Mouse (Mus musculus): ENCODE results near the gene Pmf1. TPM values are rescaled to one million over a fixed set of nuclear protein-coding genes. Genes with fewer than 3 reads are reported as not detected.

The Pmf1 gene
- 86.8 and 96.4 TPM in 2 replicates for polyA plus RNA-seq (2012; ENCODE audit: low replicate concordance)

DNA sequence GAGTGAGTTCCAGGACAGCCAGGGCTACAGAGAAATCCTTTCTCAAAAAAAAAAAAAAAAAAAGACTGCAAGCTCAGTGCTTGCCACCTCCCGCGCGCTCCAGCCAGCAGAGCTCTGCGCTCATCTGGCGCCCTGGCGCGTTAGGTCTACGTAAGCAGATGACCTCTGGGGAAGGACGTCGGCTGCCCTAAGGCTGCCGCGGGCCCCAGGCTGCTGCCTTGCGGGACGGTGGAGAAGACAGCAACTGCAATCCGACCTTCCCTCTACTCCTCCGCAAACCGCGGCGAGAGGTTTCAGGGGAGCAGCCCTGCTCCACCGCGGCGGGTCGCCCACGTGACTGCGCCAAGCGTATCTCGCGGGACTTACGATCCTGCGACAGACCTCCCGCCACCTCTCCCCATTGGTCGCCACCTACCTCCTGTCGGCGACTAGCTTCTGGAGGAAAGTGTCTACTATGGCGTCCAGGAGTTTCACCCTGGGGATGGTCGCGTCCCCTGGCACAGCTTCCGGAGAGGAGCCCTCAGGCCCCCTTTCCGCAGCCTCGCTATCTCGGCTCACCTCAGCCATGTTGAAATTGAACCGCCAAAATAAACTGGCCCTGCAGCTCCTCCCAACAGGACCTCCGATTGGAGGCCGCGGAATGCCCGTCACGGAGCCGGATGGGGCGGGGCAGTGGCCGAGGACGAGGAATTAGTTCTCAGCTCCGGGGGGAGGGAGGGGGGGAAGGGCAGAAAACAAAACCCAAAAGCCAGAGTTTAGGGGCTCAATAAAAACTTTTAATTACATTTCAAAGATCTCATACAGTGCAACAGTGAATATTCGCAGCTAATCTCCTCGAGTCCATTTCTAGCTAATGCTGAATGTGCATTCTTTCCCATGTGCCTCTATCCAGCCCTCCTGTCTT lies at the start of gene Pmf1:
TSS of gene Pmf1 (minus strand) at position 591 of the 904 bp plus-strand sequence.

DNA sequence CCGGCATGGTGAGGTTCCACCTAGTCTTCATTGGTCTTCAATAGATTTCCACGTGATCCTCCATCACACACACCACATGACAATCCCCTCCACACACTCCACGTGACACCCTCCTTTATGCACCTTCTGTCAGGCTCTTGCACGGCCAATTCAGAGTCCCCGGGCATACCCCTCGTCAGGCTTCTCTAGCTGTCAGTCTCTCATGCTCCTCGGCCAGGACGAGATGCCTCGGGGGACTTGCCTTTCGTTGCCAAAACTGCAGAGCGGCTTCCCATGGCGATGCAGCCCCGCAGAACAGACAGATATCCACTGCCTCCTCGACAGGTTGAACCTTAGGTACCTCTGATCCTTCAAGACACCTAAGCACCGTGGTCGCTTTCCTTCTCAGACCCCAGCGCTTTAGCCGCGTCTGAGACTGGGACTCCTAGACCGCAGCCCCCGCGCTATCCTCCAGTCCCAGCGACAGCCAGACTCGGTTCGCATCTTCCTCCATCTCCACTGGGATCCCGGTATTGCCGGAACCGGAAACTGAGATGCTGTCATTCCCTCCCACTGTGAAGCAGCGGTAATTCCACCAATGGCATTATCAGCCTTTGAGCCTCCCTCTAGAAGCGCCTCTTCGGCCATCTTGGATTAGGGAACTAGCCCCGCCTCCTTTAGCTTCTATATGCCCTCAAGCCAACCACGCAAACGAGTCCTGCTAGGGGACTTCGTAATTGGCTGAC lies 14.6 kb upstream of the Pmf1 start, which contains the start of gene Slc25a44:
TSS of gene Slc25a44 (minus strand) at position 535 of the 725 bp plus-strand sequence.

DNA sequence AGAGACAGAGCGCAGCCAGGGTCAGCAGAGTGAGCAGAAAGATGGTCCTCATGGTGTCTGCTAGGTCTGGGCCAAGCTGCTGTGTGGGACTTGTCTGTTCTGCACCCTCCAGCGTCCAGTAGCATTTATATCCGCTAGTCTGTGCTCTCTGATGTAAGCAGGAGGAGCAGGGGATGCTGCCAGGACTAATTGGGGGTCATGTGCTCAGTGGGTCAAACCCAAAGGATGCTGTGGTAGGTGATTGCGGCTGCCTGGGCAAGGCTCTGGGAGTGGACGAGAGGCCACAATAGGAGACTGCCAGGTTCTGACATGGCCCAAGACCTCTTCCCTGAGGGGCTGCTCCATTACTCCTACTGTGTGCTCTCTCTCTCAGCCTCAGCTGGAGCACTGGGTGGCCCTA lies 25.8 kb downstream of the Pmf1 start, which contains the start of gene Bglap:
TSS of gene Bglap (minus strand) at position 101 of the 400 bp plus-strand sequence.

DNA sequence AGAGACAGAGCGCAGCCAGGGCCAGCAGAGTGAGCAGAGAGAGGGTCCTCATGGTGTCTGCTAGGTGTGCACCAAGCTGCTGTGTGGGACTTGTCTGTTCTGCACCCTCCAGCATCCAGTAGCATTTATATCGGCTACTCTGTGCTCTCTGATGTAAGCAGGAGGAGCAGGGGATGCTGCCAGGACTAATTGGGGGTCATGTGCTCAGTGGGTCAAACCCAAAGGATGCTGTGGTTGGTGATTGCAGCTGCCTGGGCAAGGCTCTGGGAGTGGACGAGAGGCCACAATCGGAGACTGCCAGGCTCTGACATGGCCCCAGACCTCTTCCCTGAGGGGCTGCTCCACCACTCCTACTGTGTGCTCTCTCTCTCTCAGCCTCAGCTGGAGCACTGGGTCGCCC lies 31.5 kb downstream of the Pmf1 start, which contains the start of gene Bglap2:
TSS of gene Bglap2 (minus strand) at position 101 of the 400 bp plus-strand sequence.

DNA sequence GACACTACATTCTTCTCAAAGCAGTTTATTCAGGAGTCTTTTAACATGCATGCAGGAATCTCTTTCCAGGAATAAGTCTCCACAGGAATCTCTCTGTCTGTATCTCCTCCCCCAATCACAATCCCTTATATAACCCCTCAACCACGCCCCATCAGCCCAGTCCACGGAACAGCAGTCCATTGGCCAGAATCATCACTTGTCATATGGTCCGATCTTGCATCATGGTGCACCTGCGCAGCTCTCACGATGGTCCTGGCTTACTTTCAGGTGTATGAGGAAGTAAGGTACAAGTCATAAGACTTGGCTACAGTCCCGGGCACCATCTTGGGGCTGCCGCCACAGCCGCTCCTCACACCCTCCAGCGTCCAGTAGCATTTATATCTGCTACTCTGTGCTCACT lies 37.5 kb downstream of the Pmf1 start, which contains the start of gene Bglap3:
TSS of gene Bglap3 (minus strand) at position 101 of the 400 bp plus-strand sequence.

DNA sequence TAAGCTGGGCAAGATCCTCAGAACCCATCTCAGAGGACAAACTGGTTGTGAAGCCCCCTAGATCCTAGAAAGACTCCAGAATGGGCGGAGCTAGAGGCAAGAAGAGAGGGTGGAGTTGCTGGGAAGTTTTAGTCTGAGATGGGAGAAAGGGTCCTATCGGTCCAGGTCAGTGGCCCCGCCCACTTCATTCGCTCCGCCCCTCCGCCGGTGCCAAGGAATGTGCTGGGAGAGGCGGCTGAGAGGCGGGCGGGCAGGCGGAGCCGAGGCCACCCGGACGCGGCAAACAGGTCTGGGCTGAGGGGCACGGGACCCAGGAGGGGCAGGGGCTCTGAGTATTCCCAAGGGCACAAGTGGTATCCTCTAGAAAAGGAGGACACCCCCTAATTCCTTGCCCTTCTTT lies 45.8 kb downstream of the Pmf1 start, which contains the start of gene Paqr6:
TSS of gene Paqr6 (plus strand) at position 248 of the 400 bp plus-strand sequence.

Other genes with a start within 250 kb of the Pmf1 start
- 0.09 TPM in 2 replicates for gene Rhbg, start 155.6 kb downstream of the Pmf1 start, polyA plus RNA-seq (2012; ENCODE audit: low replicate concordance)
- gene Gm38392, start 123.1 kb downstream of the Pmf1 start, polyA plus RNA-seq (2012; ENCODE audit: low replicate concordance) = not detected in 2 replicates
- gene Tsacc, start 113.3 kb downstream of the Pmf1 start, polyA plus RNA-seq (2012; ENCODE audit: low replicate concordance) = 1.1 and 1.4 TPM in 2 replicates
- gene Cct3, start 113.2 kb downstream of the Pmf1 start, polyA plus RNA-seq (2012; ENCODE audit: low replicate concordance) = 4.2 and 11.7 TPM in 2 replicates
- 28.3 and 133 TPM in 2 replicates for gene Glmp, start 85.3 kb downstream of the Pmf1 start, polyA plus RNA-seq (2012; ENCODE audit: low replicate concordance)
- gene Tmem79, start 74.2 kb downstream of the Pmf1 start, polyA plus RNA-seq (2012; ENCODE audit: low replicate concordance) = 0.81 and 2.4 TPM in 2 replicates
- gene Smg5, start 74.1 kb downstream of the Pmf1 start, polyA plus RNA-seq (2012; ENCODE audit: low replicate concordance) = 67.3 and 68.3 TPM in 2 replicates
- 0.22 TPM in 1 of 2 replicates, not detected in the other for gene Paqr6, start 45.7 kb downstream of the Pmf1 start, polyA plus RNA-seq (2012; ENCODE audit: low replicate concordance)
- not detected in 2 replicates for gene Bglap3, start 37.6 kb downstream of the Pmf1 start, polyA plus RNA-seq (2012; ENCODE audit: low replicate concordance)
- not detected in 2 replicates for gene Bglap2, start 31.6 kb downstream of the Pmf1 start, polyA plus RNA-seq (2012; ENCODE audit: low replicate concordance)
- gene Bglap, start 25.9 kb downstream of the Pmf1 start, polyA plus RNA-seq (2012; ENCODE audit: low replicate concordance) = not detected in 2 replicates
- gene Slc25a44, start 14.8 kb upstream of the Pmf1 start, polyA plus RNA-seq (2012; ENCODE audit: low replicate concordance) = 3.3 and 9.8 TPM in 2 replicates
- gene Sema4a, start 50.9 kb upstream of the Pmf1 start, polyA plus RNA-seq (2012; ENCODE audit: low replicate concordance) = 87.8 and 314 TPM in 2 replicates
- gene Lmna, start 99.6 kb upstream of the Pmf1 start, polyA plus RNA-seq (2012; ENCODE audit: low replicate concordance) = 37.6 and 43.2 TPM in 2 replicates
- gene Mex3a, start 122.1 kb upstream of the Pmf1 start, polyA plus RNA-seq (2012; ENCODE audit: low replicate concordance) = 1.2 and 1.6 TPM in 2 replicates
- gene Rab25, start 138.0 kb upstream of the Pmf1 start, polyA plus RNA-seq (2012; ENCODE audit: low replicate concordance) = 0.21 TPM in 1 of 2 replicates, not detected in the other
- 34.9 and 125 TPM in 2 replicates for gene Lamtor2, start 142.7 kb upstream of the Pmf1 start, polyA plus RNA-seq (2012; ENCODE audit: low replicate concordance)
- 40.8 and 50.4 TPM in 2 replicates for gene Ubqln4, start 143.4 kb upstream of the Pmf1 start, polyA plus RNA-seq (2012; ENCODE audit: low replicate concordance)
- gene Ssr2, start 165.5 kb upstream of the Pmf1 start, polyA plus RNA-seq (2012; ENCODE audit: low replicate concordance) = 19.9 and 162 TPM in 2 replicates
- gene Arhgef2, start 195.6 kb upstream of the Pmf1 start, polyA plus RNA-seq (2012; ENCODE audit: low replicate concordance) = 309 and 746 TPM in 2 replicates
- gene Rxfp4, start 242.8 kb upstream of the Pmf1 start, polyA plus RNA-seq (2012; ENCODE audit: low replicate concordance) = not detected in 2 replicates

Data from hematopoietic multipotent progenitor cell, adult 10-12 weeks (in vitro differentiated cells).